ENCODE assay signal across 10 mouse cellular contexts in the genomic region with DNA sequence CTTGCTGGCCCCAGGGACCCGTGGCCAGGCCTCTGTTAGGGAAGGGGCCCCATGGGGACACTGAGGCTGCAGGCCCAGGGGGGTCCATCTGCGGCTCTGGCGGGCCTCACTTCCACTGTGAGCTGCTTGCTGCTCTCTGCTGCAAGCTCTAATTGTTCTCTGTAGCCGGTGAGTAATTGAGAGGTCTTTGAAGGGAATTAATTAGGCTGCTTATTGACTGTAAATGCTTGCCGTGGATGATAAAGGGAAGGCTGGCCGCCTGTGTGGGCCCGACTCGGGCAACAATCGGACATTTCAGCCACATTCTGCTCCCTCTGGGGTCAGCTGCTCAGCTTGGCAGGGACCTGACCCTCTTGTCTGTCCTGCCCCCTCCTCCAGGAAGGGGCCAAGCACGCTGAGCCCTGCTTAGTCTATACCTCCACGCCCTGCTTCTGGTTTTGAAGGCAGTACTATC. TPM values are rescaled to one million over a fixed set of nuclear protein-coding genes. Genes with fewer than 3 reads are reported as not detected.
A peak's percentile ranks its signal among the peaks of the same experiment; 100 is the strongest.
DNase-seq lines count a peak whose midpoint lies in the region; ATAC-seq and TF ChIP-seq lines count a peak whose summit lies in the region.
"Had no signal": no experiment of that assay in that cellular context is flagged by ENCODE, and none has a peak within 500 bp of the region (broad histone marks: within the 10 kb centered on the region; RNA-seq: fewer than 3 reads in every experiment).

No protein-coding gene starts in this region.

- peaks cover 56% of the 10 kb centered on the region for H3K4me1 ChIP-seq in kidney, embryonic 15.5 days
- H3K4me1 ChIP-seq in embryonic fibroblast, embryonic 13.5 days (ENCODE audit: control insufficient read depth, insufficient read depth, low read length), result no peaks in the 10 kb centered on the region
- peaks cover 40% of the 10 kb centered on the region for H3K4me1 ChIP-seq in limb, embryonic 12.5 days (replicated peaks)
- peaks cover 29% of the 10 kb centered on the region for H3K4me1 ChIP-seq in neural tube, embryonic 15.5 days

- WGBS in kidney, embryonic 15.5 days, result 11% methylated on average over 11 of the region's 11 CpGs
- WGBS in limb, embryonic 12.5 days, result 7% methylated on average over 11 of the region's 11 CpGs
- WGBS in neural tube, embryonic 15.5 days, result 7% methylated on average over 11 of the region's 11 CpGs

- TF ChIP-seq CTCF in embryonic fibroblast, embryonic 13.5 days (IDR thresholded peaks at IDR 0.05; ENCODE audit: borderline replicate concordance, insufficient read depth, low read length), result no peak

- no peak for DNase-seq in kidney, postnatal 25 days
- DNase-seq in left cerebral cortex, postnatal 10 days (ENCODE audit: extremely low spot score in 1 of 2, low spot score in 2 of 2), result no peak
- DNase-seq in ovary, postnatal 14 days (ENCODE audit: low spot score), result no peak
- no peak for DNase-seq in thymus, postnatal 36 days

- TF ChIP-seq POLR2A in embryonic fibroblast, embryonic 13.5 days (IDR thresholded peaks at IDR 0.05; ENCODE audit: low read depth, low read length), result no peak

- H3K9me3 ChIP-seq in kidney, embryonic 15.5 days (replicated peaks), result no peaks in the 10 kb centered on the region
- no peaks in the 10 kb centered on the region for H3K9me3 ChIP-seq in limb, embryonic 12.5 days
- no peaks in the 10 kb centered on the region for H3K9me3 ChIP-seq in neural tube, embryonic 15.5 days (replicated peaks)
- H3K9me3 ChIP-seq: G1E had no signal

- H3K4me2 ChIP-seq in kidney, embryonic 15.5 days, result peak overlapping the region; percentile 55
- peak overlapping the region; percentile 73 for H3K4me2 ChIP-seq in limb, embryonic 12.5 days
- peak overlapping the region; percentile 49; the same call in 1 of the 2 replicates for H3K4me2 ChIP-seq in neural tube, embryonic 15.5 days

- 0 out of 2 replicates have a peak, but pooled peaks have one; percentile 23 for ATAC-seq in kidney, embryonic 15.5 days (replicated peaks; ENCODE audit: low FRiP score)
- 0 out of 2 replicates have a peak, but pooled peaks have one; percentile 36 for ATAC-seq in limb, embryonic 12.5 days (ENCODE audit: insufficient number of reproducible peaks, insufficient read depth, low FRiP score, low TSS enrichment, low read depth)
- 0 out of 2 replicates have a peak, but pooled peaks have one; percentile 27 for ATAC-seq in neural tube, embryonic 15.5 days (ENCODE audit: low FRiP score)

- peak overlapping the region; percentile 12; the same call in 1 of the 2 replicates for H3K9ac ChIP-seq in kidney, embryonic 15.5 days
- peak overlapping the region; percentile 55 for H3K9ac ChIP-seq in limb, embryonic 12.5 days (replicated peaks)
- H3K9ac ChIP-seq in neural tube, embryonic 15.5 days (replicated peaks), result no peak overlapping the region; the same call in 1 of the 2 replicates

- H3K27me3 ChIP-seq in kidney, embryonic 15.5 days, result peaks cover 45% of the 10 kb centered on the region
- peaks cover 13% of the 10 kb centered on the region for H3K27me3 ChIP-seq in limb, embryonic 12.5 days
- peaks cover 32% of the 10 kb centered on the region for H3K27me3 ChIP-seq in neural tube, embryonic 15.5 days (replicated peaks)

- no peaks in the 10 kb centered on the region for H3K36me3 ChIP-seq in kidney, embryonic 15.5 days
- H3K36me3 ChIP-seq in limb, embryonic 12.5 days, result no peaks in the 10 kb centered on the region
- no peaks in the 10 kb centered on the region for H3K36me3 ChIP-seq in neural tube, embryonic 15.5 days
- H3K36me3 ChIP-seq: G1E had no signal

- intact Hi-C loops in left cerebral cortex, postnatal 10 days (cut with DNase I), result no loop called here

- 0 out of 2 replicates have a peak overlapping the region, but pooled peaks have one; percentile 24 for H3K27ac ChIP-seq in kidney, embryonic 15.5 days
- peak overlapping the region; percentile 66 for H3K27ac ChIP-seq in embryonic fibroblast, embryonic 13.5 days (ENCODE audit: insufficient read depth, low read length)
- peak overlapping the region; percentile 91 for H3K27ac ChIP-seq in limb, embryonic 12.5 days
- peak overlapping the region; percentile 29 for H3K27ac ChIP-seq in neural tube, embryonic 15.5 days (replicated peaks)

- 0 out of 2 replicates have a peak overlapping the region, but pooled peaks have one; percentile 4 for H3K4me3 ChIP-seq in kidney, embryonic 15.5 days (replicated peaks)
- H3K4me3 ChIP-seq in embryonic fibroblast, embryonic 13.5 days (ENCODE audit: insufficient read depth, low read length), result no peak overlapping the region
- peak overlapping the region; percentile 34 for H3K4me3 ChIP-seq in limb, embryonic 12.5 days (replicated peaks)
- no peak overlapping the region for H3K4me3 ChIP-seq in neural tube, embryonic 15.5 days (replicated peaks)

RNA-seq across cellular contexts. Expression of a gene that starts 16.6 kb away (rescaled TPM):
- 5.3 TPM in 2 replicates for polyA plus RNA-seq in kidney, embryonic 15.5 days (2015; fragmentation: Nextera tagmentation; extraction: Ambion mirVana)
- 1.2 and 1.7 TPM in 2 replicates for polyA plus RNA-seq in embryonic fibroblast, embryonic 13.5 days (2011; ENCODE audit: insufficient read length, low read depth, missing spikeins)
- polyA plus RNA-seq in limb, embryonic 12.5 days (2016; fragmentation: Nextera tagmentation; extraction: Ambion mirVana), result 1.9 and 2.3 TPM in 2 replicates
- polyA plus RNA-seq in neural tube, embryonic 15.5 days (2015; fragmentation: Nextera tagmentation; extraction: Ambion mirVana), result 4.7 and 5.0 TPM in 2 replicates
- 1 to 10 TPM; 3.1 to 4.0 TPM for total RNA-seq in left cerebral cortex, postnatal 10 days (2021)
- total RNA-seq: G1E had no signal
- polyA plus RNA-seq: G1E had no signal

RNA-seq across cellular contexts. Expression of a gene that starts 29.4 kb away (rescaled TPM):
- polyA plus RNA-seq in kidney, embryonic 15.5 days (2015; fragmentation: Nextera tagmentation; extraction: Ambion mirVana), result not detected in 2 replicates
- polyA plus RNA-seq in embryonic fibroblast, embryonic 13.5 days (2011; ENCODE audit: insufficient read length, low read depth, missing spikeins), result not detected in 2 replicates
- polyA plus RNA-seq in limb, embryonic 12.5 days (2016; fragmentation: Nextera tagmentation; extraction: Ambion mirVana), result not detected in 2 replicates
- polyA plus RNA-seq in neural tube, embryonic 15.5 days (2015; fragmentation: Nextera tagmentation; extraction: Ambion mirVana), result not detected in 2 replicates
- total RNA-seq in left cerebral cortex, postnatal 10 days (2021), result under 1 TPM in 1 of 2 experiments, not detected in 1; 0.36 TPM
- total RNA-seq: G1E; left cerebral cortex, postnatal 14 days had no signal
- polyA plus RNA-seq: G1E had no signal

RNA-seq across cellular contexts. Expression of a gene that starts 40.9 kb away (rescaled TPM):
- polyA plus RNA-seq in kidney, embryonic 15.5 days (2015; fragmentation: Nextera tagmentation; extraction: Ambion mirVana), result 310 and 329 TPM in 2 replicates
- 73.3 and 86.8 TPM in 2 replicates for polyA plus RNA-seq in embryonic fibroblast, embryonic 13.5 days (2011; ENCODE audit: insufficient read length, low read depth, missing spikeins)
- polyA plus RNA-seq in limb, embryonic 12.5 days (2016; fragmentation: Nextera tagmentation; extraction: Ambion mirVana), result 346 and 369 TPM in 2 replicates
- 26.7 and 88.4 TPM in 2 replicates for polyA plus RNA-seq in neural tube, embryonic 15.5 days (2015; fragmentation: Nextera tagmentation; extraction: Ambion mirVana)
- 1 to 10 TPM; 3.7 to 4.6 TPM for total RNA-seq in left cerebral cortex, postnatal 10 days (2021)

Comparison
In these comparisons a context has a peak if more than half of its experiments do, and no peak if none do; other contexts are left out.
1. H3K27ac ChIP-seq: peak in every context shown above with its lines; median percentile 91 in limb, embryonic 12.5 days; 66 in embryonic fibroblast, embryonic 13.5 days; 29 in neural tube, embryonic 15.5 days; 24 in kidney, embryonic 15.5 days.
2. H3K4me3 ChIP-seq: peak in kidney, embryonic 15.5 days (single experiment) and limb, embryonic 12.5 days (single experiment); none in embryonic fibroblast, embryonic 13.5 days (single experiment) and neural tube, embryonic 15.5 days (single experiment).
3. Peak in every context shown above with its lines, with median percentiles within 50 percentile points of each other: ATAC-seq and H3K4me2 ChIP-seq.